Mouse (Mus musculus): ENCODE results near the gene Gm9903. TPM values are rescaled to one million over a fixed set of nuclear protein-coding genes. Genes with fewer than 3 reads are reported as not detected.

Gene Gm9903
- 0.60 TPM for polyA plus RNA-seq (2017; shearing (Covaris generic))

GRCm38 (mm10) chr5:33629301-33629987 lies at the start of gene Gm9903, which contains the start of gene Fam53a:
Gm9903 (plus strand) TSS chr5:33629925.
Fam53a (minus strand) TSS chr5:33629635.

DNA sequence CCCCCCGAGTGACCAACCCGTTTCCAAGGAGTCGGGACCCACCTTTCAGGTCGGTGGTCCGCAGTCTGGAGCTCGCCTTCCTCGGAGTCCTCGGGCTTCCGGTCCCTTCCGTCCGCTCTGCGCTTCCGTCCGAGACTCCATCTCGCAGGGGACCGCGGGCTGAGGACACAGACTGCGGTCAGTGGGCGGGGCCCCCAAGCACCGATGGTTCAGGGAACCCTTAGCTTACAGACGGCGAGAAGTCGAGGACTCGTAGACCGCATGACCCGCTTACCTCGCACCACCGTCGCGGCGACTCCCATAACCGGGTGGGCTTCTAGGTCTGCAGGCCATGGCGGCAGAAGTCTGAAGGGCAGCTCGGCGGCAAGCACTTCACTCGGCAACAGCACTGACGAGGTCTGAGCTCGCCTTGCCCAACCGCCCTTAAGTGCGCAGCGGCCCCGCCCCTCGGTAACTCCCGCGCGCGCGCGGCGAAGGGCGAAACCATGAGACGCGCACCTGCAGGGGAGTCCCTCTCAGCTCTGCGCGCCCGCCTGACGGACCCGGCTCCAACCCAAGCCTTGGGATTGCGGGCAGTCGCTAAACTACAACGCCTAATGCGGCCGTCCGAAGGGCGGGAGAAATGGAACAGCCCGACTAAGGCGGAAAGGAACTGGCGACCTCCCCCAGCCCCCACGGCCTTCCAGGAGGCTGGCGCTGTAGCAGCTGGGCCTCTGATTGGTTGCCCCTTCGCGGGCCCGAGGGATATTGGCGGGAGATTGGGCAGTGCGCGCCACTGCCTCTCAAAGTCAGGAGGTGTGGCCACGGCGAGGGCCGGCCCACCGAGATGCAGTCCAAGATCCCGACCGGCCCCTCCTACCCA lies 22.4 kb downstream of the Gm9903 start, which contains the start of gene Slbp:
Slbp (minus strand) TSS at position 654 of the 862 bp plus-strand sequence.

DNA sequence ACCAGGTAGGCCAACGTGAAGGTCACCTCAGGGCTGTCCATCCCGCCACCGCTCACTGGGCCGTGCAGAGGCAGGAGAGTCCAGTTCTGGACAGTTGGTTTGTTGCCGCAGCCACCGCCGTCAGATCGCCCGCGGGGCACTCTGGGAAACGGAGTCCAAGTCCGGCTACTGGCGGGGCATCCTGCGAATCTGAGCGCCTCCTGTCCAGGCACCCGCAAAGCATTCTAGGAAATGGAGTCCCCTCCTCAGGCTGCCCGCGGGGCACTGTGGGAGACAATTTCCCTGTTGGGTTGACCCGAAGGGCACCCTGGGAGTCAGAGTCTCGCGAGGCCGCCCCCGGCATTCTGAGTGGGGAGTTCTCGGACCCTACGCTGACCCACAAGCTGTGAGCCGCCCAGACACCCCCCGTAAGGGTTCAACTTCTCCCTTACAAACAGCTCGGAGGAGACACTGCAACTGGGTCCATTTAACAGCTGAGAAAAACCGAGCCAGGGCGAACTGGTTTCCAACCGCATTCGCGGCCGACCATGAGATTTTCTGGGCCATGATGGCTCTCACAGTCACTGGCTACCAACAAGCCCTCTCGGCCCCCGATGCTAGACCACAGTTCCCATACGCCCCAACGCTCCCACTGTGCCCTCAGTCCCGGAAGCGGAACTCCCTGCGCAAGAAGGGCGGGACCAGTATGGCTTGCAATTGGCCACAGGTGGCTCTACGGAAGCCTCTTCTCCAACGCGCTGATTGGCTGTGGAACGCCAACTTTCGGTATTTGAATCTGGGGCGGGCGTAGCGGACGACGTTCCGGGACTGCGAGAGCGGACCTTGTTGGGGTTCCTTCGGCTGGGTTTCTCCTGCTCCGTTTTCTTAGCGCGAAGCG lies 28.3 kb downstream of the Gm9903 start, which contains the start of the genes Tacc3 and Tmem129:
Tacc3 (plus strand) TSS at position 342 of the 877 bp plus-strand sequence.
Tmem129 (minus strand) TSS at position 630 of the 877 bp plus-strand sequence.

Other genes starting within 250 kb of the Gm9903 start
- not detected for gene Nkx1-1, start 195.9 kb upstream of the Gm9903 start, polyA plus RNA-seq (2017; shearing (Covaris generic))
- 84.9 TPM for gene Fam53a, start 290 bp upstream of the Gm9903 start, polyA plus RNA-seq (2017; shearing (Covaris generic))
- gene Slbp, start 22.6 kb downstream of the Gm9903 start, polyA plus RNA-seq (2017; shearing (Covaris generic)) = 131 TPM
- 16.1 TPM for gene Tacc3, start 28.2 kb downstream of the Gm9903 start, polyA plus RNA-seq (2017; shearing (Covaris generic))
- 34.5 TPM for gene Tmem129, start 28.5 kb downstream of the Gm9903 start, polyA plus RNA-seq (2017; shearing (Covaris generic))
- gene Fgfr3, start 91.7 kb downstream of the Gm9903 start, polyA plus RNA-seq (2017; shearing (Covaris generic)) = 0.26 TPM
- 127 TPM for gene Letm1, start 152.9 kb downstream of the Gm9903 start, polyA plus RNA-seq (2017; shearing (Covaris generic))
- 22.4 TPM for gene Nsd2, start 190.8 kb downstream of the Gm9903 start, polyA plus RNA-seq (2017; shearing (Covaris generic))